Mouse (Mus musculus) fat pad, adult 2 months (tissue): Measurements from ENCODE around the gene Ehd4.

Source experiments
- DNase-seq: peaks from one replicate; pipeline ENCODE4 v3.0.0-alpha.2; 2011; ENCODE audit warnings: low read depth, low spot score; ENCODE audit errors: extremely low read depth

The Ehd4 gene

DNA sequence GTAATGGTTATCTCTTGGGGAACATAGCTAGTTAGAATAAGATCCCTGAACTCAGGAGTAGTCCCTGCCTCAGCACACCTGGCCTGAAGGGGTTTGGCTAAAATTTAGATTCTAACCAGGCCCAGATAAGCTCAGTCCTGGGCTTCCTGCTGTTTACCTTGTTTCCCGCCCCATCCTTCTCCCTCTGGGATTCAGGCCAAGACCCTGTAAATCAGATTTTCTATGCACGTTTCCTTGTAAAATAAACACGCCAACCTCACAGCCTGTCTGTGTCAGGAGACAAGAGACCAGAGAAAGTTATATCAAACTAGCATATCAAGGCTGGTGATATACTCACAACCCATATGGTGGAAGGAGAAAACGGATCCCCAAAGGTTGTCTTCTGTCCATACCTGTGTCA is 42.8 kb downstream of the Ehd4 start:
- DNase-seq: no peak

DNA sequence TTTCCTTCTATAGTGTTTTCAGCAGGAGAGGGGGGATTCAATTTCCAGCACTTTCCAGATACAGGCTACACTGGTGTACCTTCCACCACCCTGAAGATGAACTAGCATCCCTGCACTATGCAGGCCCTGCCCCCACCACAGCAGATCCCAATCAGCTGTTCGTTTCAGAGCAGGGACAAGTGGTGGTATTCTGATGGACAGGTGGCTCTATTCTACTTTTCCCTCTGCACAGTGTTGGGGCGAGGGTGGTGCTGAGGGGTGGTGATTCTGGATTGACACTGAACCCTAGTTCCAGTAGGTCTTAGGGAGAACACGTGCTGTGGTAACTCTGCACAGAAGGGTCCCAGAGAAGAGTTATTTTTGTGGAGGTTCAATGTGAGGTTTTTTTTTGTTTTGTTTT is 43.2 kb downstream of the Ehd4 start:
- DNase-seq: no peak

DNA sequence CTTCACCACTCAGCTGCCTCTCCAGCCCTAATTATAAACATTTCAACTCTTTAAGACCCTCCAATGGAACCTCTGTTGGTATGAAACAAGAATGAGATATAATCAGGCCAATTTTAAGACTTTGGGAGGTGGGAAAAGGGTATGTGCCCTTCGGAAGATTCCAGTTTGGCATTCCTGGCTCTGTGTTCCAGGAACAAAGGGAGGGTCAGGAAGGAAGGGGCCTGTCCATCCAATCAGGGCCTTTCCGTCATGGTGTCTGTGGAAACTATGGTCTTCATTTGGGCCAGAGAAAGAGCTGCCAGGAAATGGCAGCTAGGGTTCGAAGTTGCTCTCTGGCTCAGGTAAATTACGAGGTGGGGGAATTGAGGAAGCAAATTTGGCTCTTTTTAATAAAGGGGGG is 46.3 kb downstream of the Ehd4 start:
- no peak for DNase-seq

DNA sequence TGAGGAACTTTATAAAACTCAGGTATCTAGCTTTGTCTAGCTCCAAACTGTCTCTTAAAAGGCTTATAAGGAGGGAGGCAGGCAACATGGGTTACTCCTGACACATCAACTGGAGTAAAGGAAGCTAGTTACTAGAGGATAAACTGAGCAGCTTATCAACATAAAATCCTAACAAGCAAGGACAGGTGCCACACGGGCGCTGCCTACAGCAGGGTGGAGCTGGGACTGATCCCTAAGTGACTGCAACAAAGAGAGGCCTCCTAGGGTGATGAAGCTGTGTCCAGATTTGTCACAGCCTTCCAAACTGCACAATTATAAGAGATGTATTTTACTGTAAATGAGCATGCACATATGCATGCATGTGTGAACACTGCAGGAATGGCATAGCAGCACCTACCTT is 47.0 kb downstream of the Ehd4 start:
- no peak for DNase-seq

DNA sequence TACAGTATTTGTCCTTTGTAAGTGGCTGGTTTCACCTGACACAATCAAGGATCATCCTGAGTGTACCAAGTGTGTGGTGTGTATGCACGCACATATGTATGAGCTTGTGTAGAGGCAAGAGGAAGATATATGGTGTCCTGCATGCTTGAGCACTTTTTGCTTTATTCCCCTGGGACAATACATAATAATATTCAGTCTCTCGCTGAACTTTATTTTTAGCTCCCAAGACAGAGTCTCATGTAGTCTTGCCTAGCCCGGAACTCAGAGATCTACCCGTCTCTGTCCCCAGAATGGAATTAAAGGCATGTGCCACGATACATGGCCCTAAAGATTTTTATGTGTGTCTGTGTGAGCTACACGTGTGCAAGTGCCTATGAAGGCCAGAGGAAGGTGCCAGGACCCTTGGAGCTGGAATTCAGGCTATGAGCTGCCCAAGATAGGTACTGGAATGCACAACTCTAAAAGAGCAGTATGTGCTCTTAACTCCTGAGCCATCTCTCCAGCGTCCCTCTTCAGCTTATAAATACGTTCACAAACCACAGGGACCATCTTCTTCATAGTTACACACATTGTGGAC is 47.9 kb downstream of the Ehd4 start:
- DNase-seq: no peak

DNA sequence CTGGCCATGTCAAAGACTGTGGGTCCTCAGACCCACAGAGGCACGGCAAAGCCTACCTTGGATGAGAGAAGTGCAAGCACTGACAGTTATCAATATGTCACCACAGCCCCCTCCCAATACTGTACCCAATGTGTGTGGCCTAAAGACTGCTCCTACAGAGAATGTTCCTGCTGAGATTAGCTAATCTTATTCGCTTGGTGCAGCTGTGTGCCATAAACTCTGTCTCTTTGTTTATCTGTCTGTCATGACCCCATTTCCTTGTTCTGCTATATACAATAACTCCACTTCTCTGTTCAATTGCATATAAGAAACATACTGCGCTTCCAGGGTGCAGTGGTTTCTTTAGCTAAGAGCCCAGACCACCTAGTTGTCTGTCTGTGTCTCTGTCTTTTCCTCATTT is 48.5 kb downstream of the Ehd4 start:
- no peak for DNase-seq

DNA sequence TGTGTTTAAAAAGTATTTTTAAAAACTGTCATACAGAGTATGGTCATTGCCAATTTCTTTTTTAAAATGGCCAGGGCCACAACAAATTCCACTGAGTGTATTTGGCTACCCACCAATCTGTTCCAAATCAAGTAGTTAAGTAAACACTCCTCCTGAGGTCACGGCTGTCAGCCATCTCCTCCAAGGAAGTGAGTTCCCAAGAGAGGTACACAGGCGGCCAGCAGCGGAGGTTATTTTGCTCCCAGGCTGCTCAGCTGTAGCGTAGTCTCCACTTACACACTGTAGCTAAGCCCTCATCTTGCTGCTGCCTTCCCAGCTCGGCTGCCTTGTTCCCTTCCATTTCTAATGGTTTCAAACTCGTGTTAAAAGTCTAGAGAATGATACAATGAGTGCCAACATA is 51.5 kb downstream of the Ehd4 start:
- DNase-seq: no peak

DNA sequence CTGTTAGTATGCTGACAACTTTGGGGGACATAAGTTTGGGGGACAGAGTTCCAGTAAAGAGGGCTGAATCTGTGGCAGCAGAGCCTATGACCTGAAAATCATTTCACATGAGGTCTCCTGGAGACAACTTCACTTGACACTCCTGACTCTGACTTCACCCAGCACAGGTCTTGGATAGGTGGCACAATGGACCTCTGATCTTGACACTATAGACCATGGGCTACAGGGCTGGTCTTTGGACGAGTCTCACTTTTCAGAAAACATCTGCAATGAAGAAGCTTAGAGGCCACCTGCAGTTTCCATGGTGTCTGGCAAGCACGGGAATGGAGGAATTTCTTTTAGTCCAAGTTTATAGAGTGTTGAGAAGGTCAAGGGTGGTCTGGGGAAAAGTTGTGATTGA is 52.0 kb downstream of the Ehd4 start:
- DNase-seq: no peak

DNA sequence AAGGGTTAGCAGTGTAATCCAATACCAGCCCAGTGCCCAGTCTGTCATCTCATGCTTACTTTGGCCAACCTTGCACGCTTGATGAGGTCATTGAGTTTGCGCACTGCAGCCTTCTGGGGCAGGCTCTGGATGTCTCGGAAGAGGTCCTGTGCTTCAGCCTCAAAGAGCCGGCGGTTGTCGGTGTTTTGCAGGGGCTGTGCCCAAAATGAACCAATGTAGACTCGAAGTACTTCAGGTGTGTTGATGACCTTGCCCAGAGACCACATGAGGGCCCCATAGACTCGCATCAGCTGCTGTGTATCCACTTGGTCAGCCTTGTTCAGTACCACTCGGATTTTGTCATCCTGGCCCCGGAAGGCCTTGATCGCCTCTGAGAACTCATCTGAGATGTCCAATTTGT is 52.4 kb downstream of the Ehd4 start:
- DNase-seq: no peak

DNA sequence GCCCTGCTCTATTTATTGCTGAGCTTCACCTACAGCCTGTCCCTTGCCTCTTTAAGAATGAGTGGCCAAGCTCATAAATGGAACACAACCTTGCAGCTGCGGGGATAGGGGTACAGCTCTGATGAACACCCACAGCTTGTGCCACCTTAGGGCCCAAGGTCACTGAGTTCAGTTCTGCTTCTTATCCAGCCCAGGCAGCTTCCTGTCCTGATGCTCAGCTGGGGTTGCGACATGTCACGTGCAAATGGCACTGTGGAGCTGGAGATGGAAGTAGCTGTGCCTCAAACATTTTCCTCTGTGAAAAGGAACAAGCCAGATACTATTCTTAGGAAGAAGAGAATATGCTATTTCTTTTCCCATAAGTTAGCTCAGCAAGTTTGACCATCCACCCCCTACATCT is 54.5 kb downstream of the Ehd4 start:
- no peak for DNase-seq

DNA sequence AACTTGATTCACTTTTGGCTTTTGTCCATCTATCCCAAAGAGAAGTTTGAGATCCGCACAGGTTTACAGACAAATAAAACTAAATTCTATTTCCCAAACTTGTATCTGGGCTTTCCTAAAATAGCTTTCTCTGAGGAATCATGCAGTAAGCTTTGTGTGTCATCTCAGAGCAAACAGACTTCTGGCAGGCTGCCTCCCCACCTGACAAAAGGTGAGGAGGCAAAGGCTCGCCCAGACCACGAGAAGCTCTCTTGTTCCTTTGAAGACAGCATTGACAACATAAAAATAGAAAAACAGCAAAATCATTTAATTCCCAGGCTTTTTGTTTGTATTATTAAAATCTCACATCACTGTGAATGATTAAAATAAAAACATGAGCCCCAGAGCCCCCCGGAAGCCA is 55.1 kb downstream of the Ehd4 start:
- DNase-seq: no peak

DNA sequence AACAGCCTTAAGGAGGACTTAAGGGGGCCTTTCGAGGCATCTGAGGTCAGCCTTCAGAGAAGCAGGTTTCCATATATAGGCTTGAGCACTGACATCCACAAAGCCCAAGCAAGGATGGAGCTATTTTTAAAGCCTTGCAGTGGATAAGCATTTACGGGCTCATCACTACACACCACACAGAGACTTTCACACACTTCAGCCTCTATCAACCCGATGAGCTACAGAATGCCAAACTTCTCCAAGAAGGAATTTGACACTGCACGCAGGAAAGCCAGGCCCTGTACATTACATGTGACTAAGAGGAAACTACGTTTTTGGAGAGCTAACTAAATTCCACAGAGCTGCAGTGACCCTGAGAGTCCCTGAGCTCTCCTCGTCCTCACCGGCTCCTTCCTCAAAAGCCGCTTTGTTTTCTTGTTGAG is 55.6 kb downstream of the Ehd4 start:
- no peak for DNase-seq

DNA sequence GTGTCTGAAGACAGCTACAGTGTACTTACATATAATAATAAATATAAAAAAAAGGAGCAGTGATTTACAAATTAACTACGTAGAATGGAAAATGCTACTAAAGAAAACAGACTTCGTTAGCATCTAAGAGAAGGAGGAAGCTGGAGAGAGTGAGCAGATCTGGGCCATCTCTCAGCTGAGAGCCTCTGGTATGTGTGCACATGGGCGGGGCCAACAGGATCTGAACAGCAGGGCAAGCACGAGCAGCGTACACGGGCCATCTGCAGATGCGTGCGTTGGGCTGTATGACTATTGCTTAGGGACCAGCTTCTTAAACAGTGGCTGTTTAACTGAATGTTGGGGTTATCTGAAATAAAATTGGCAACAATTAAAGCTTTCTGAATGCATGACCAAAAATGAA is 56.5 kb downstream of the Ehd4 start:
- no peak for DNase-seq

DNA sequence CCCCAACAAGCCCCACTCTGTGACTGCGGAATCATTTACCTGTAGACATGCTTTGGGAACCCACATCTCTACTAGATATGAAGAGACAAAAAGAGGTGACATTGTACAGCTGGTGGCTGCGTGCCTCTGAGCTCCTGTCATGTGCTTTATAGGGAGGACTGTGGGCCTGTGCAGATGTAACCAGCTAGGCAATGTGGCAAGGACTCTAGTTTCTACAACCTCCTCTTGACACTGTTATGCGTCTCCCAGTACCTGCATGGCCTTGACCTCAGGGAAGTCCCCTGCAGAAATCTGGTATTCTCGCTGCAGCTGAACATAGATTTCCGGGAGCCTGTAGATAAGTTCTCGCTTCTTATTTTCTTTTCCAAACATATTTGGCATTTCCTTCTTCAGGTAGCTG is 57.7 kb downstream of the Ehd4 start:
- DNase-seq: no peak

DNA sequence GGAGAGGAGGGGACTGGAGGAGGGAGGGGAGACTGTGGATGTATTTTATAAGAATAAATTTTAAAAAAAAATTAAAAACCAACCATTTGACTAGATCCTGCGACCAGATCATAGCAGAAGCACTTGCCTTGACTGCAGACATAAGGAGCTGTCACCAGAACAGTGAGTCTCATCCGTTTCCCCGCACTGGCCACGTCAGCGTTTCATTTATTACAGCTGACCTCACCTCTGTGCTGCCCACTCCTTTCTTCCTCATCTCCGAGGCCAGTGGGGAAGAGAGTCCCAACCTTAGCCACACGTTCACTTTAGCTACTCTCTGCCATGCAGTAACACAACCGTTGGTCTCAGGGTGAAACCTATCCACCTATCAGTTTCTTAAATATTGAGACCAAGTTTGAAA is 58.2 kb downstream of the Ehd4 start:
- no peak for DNase-seq

DNA sequence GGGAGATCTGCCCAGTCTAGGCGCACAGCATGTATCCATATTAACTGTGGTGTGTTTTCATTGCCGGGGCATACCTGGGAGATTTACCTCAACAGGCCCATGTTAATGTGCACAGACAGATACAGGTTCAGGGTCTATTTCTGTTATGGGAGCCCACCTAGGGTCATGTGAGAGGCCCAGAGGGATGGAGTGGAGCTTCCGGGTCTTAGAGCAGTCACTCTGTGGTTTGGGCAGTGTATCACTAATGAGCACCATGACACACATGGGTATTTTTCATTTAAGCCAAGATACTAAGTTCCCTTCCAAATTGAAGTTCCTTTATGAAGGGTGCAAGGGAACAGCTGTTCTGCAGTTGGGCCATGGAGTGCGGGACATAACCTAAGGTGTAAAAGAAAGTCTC is 59.2 kb downstream of the Ehd4 start:
- DNase-seq: no peak

DNA sequence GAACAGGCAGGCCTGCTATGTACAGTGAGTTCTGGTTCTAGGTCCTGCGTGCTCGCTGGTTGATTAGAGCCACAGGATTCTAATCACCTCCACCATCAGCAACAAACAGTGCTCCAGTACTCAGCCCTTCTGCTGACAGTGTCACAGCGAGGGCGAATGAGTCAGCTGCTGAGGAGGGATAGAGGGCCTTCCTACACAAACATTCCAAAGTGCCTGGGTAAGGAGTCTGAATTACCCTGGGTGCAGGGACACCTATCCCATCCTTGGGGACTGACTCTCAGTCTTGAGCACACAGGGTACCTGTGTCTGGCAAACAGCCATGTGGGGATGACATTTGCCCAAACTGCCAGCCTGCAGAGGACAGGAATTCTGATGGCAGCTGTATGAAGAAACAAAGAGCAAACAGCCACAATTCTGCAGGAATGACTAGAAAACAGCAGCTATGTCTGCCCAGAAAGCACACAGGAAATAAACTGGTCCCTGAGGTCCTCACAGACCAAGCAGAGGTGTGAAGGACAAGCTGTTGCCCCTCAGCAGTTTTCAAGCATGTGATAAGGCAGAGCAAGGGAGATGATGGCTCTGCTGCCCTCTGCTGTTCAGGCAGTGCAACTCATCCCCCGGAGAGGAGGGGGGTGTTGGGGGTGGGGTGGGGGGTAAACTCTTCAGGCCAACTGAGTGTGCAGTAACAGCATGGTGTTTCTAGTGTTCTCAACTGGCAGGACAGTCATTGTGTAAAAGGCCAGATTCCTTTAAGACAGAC is 60.6 kb downstream of the Ehd4 start:
- no peak for DNase-seq

DNA sequence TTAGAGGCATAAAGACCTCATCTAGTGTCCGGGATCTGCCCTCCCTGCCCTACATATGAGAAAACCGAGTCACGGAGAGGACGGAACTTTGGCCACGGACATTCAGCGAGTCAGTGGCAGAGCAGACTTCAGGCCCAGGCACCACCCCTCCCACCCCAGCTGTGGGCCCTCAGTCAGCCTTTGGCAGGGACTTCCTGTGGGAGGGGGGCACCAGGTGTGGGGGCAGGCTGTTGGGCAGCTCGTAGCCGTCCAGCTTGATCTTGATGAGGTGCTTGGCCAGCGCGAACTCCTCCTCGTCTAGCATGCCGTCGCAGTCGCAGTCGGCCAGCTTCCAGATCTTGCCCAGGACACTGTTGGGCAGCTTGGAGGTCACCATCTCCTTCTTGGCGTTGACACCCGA is 63.4 kb downstream of the Ehd4 start:
- no peak for DNase-seq

DNA sequence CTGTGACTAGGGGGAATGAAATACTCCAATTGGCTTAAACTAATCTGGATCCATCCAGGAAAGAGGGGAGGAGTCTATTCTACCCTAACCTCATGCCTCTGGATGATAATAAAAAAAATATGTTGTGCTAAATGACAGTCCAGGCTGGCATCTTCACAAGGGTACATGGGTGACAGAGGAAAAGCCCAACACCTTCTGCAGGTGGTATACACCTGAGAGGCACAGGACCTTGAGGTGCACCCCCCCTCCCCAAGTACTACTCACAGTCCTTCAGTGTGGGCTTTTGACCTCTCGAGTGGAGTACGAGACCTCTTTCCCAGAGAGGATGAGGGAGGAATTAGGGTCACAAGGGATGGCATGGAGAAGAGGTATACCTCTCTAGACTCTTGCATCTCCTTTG is 66.5 kb downstream of the Ehd4 start:
- DNase-seq: no peak

DNA sequence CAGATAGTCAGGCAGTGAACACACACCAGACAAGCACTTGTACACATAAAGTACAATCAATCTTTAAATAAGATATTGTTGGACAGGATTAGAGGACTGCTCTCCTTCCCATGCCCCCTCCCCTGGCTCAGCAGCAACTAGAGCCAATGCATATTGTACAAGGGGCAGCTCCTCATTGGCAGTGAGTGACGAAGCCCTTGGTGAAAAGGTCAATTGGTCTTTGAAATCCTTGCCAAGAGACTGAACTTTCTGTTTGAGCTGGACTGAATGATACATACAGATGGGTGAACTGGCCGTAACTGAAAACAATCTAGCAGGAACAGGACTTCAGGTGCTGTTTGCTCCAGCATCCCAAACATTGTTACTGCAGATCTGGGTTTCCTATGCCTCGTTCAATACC is 67.0 kb downstream of the Ehd4 start:
- DNase-seq: no peak

DNA sequence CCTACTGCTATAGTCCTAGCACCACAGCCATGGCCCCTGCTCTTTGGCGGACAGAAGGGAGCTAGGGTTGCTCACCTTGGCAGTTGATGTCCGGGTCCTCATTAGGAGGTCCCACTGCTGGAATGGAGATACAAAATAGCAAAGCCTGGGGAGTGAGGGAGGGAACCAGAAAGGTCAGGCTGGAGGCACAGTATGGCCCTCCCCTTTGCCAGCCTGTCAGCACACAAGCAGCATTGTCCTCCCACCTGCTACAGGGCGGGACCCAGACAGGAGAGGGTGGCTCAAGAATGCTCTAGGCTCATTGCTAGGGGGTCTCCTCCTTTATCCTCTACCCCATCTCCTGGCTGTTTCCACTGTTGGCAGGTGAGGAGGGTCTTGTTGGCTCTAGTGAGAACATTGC is 68.4 kb downstream of the Ehd4 start:
- no peak for DNase-seq

DNA sequence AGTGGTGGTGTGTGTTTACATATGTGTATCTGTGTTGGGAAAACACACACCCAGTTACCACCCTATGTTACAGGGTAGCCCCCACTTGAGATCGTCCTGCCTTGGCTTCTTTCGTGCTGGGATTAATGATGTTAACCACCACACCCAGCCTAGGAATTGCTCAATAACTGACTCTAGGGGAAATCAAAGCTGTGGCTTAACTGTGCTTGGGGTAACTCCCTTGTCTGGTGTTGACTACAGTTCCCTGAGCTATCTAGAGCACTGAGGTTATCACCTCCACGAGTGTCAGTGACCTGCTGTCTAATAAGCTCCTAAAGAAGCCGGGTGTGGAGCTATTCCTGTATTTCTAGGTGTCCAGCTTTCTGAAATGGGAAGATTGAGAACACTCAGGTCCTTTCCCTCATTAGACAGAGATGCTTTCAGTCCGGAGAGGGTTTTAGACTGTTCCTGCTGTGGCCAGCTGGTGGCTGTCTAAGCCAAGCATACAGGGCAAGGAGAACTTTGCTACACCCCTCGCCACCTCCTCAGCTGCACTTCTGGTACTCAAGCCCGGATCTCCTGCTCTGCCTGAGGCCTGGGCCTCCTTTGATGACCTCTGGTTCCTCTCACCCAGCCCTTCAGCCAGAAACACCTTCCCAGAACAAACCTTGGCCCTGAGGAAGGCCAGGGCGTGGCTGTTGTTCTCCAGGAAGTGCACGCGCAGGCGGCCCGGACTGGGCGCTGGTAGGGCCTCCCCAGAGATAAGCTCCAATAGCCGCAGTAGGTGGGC is 69.6 kb downstream of the Ehd4 start:
- no peak for DNase-seq
